Mouse (Mus musculus): Measurements from ENCODE around the gene Pim2.

DNA sequence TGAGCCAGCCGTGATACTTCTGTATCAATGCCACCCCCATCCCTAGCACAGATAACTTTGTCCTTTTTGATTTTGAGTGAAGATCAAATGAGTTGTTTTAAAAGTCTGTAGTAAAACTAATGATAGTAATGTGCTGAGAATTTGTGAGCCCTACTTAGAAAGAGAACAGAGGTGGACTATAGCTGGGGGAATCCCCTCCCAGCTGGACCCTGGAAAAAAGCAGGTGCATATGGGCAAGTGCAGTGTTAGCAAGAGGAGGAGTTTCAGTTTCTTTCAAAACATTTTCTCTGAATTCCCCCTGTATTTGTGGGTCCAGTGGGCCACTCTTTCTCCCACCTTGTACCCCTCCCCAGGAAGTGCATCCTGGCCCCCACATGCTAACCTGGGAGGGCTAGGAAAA lies 14.9 kb upstream of the Pim2 start:
- TF ChIP-seq POLR2A (IDR thresholded peaks at IDR 0.05; ENCODE audit: low read depth, low read length) (no peak), CTCF (IDR thresholded peaks at IDR 0.05; ENCODE audit: extremely low read depth, insufficient read length, insufficient replicate concordance, low read depth, low read length) (no peak)

Measured in small intestine, adult 2 months (tissue).